9 mouse cellular contexts compared by ENCODE assay signal in the genomic region with DNA sequence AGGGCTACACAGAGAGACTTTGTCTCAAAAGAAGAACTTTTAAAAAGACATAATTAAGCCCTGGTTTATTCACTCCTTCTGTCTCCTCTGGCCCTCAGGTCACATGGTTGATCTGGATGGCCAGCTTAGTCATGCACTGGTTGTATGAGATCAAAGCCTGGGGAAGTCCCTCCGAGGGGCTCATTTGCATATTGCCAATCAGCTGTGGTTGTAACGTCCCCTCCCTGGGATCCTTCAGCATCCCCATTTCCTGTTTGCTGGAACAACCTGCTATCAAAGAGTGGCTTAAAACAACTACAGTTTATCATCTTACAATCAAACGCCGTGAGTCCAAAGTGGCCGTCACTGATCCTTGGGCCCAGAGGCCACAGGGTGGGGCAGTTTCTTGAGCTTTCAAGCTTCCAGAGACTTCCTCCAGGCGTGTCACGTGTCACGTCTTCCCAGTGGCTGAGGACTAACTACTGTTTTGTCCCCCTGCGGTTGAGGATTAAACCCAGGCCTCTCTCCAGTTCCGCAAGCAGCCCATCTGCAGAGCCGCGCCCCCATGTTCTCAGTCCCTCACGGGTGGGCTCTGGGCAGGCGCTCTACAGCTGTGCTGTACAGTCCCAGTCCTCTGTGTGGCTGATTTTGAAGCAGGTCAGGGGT. TPM values are rescaled to one million over a fixed set of nuclear protein-coding genes. Genes with fewer than 3 reads are reported as not detected.
A peak's percentile ranks its signal among the peaks of the same experiment; 100 is the strongest.
DNase-seq lines count a peak whose midpoint lies in the region; ATAC-seq lines count a peak whose summit lies in the region.
"Had no signal": no experiment of that assay in that cellular context is flagged by ENCODE, and none has a peak within 500 bp of the region (broad histone marks: within the 10 kb centered on the region; RNA-seq: fewer than 3 reads in every experiment).

No protein-coding gene starts in this region.

- H3K4me3 ChIP-seq in intestine, embryonic 15.5 days (replicated peaks): no peak overlapping the region
- H3K4me3 ChIP-seq: heart, adult 2 months had no signal

- H3K9ac ChIP-seq in intestine, embryonic 15.5 days: no peak overlapping the region

- H3K27me3 ChIP-seq in intestine, embryonic 15.5 days (replicated peaks): no peaks in the 10 kb centered on the region

- no peaks in the 10 kb centered on the region for H3K36me3 ChIP-seq in intestine, embryonic 15.5 days

- peak overlapping the region; percentile 54; the same call in 1 of the 2 replicates for H3K27ac ChIP-seq in intestine, embryonic 15.5 days
- H3K27ac ChIP-seq: heart, adult 2 months had no signal

- H3K4me2 ChIP-seq in intestine, embryonic 15.5 days (replicated peaks): no peak overlapping the region; the same call in 1 of the 2 replicates

- H3K9me3 ChIP-seq in intestine, embryonic 15.5 days: no peaks in the 10 kb centered on the region

- peak; percentile 10 for DNase-seq in embryo, embryonic 10 days (ENCODE audit: low spot score)
- no peak for DNase-seq in embryo, embryonic 9.5 days (ENCODE audit: extremely low spot score)
- DNase-seq in ES-CJ7 (ENCODE audit: low read depth, low spot score): peak; percentile 82
- DNase-seq in monocyte, adult 2 months (ENCODE audit: low read depth in 1 of 2, low spot score in 2 of 2): peak; percentile 48 to 53
- DNase-seq in left cerebral cortex, adult 9 months (ENCODE audit: low spot score in 2 of 2): no peak
- no peak for DNase-seq in gastrocnemius, postnatal 4 days (ENCODE audit: low spot score in 2 of 2)
- no peak for DNase-seq in gastrocnemius, postnatal 36 days

- WGBS in intestine, embryonic 15.5 days: 31% methylated on average over 14 of the region's 14 CpGs

- intact Hi-C loops in gastrocnemius, postnatal 36 days (cut with DNase I): loop anchor here (10.0 kb wide), 1 partner anchor 78 kb away; a partner anchor contains a TSS

- peaks cover 3% of the 10 kb centered on the region for H3K4me1 ChIP-seq in intestine, embryonic 15.5 days (replicated peaks)

- peak; percentile 87 for ATAC-seq in intestine, embryonic 15.5 days

RNA-seq across cellular contexts. Expression of a gene that starts 10.9 kb away (rescaled TPM):
- not detected in 2 replicates for polyA plus RNA-seq in intestine, embryonic 15.5 days (2015; fragmentation: Nextera tagmentation; extraction: Ambion mirVana)
- not detected for total RNA-seq in gastrocnemius, postnatal 4 days (2021)
- total RNA-seq in gastrocnemius, postnatal 36 days (2021): not detected
- total RNA-seq: heart, adult 2 months had no signal
- polyA plus RNA-seq: heart, adult 2 months had no signal

RNA-seq across cellular contexts. Expression of a gene that starts 15.8 kb away (rescaled TPM):
- not detected in 2 replicates for polyA plus RNA-seq in intestine, embryonic 15.5 days (2015; fragmentation: Nextera tagmentation; extraction: Ambion mirVana)
- not detected for total RNA-seq in gastrocnemius, postnatal 4 days (2021)
- total RNA-seq in gastrocnemius, postnatal 36 days (2021): not detected

RNA-seq across cellular contexts. Expression of a gene that starts 25.1 kb away (rescaled TPM):
- polyA plus RNA-seq in intestine, embryonic 15.5 days (2015; fragmentation: Nextera tagmentation; extraction: Ambion mirVana): 0.14 and 0.16 TPM in 2 replicates
- not detected for total RNA-seq in gastrocnemius, postnatal 4 days (2021)
- not detected for total RNA-seq in gastrocnemius, postnatal 36 days (2021)
- total RNA-seq: heart, adult 2 months had no signal
- polyA plus RNA-seq: heart, adult 2 months had no signal

RNA-seq across cellular contexts. Expression of a gene that starts 44.1 kb away (rescaled TPM):
- polyA plus RNA-seq in intestine, embryonic 15.5 days (2015; fragmentation: Nextera tagmentation; extraction: Ambion mirVana): 13.3 TPM in 2 replicates
- 10 to 100 TPM; 22.3 to 23.0 TPM for total RNA-seq in gastrocnemius, postnatal 4 days (2021)
- 1 to 10 TPM; 4.6 to 7.7 TPM for total RNA-seq in gastrocnemius, postnatal 36 days (2021)

RNA-seq across cellular contexts. Expression of a gene that starts 54.3 kb away (rescaled TPM):
- 13.3 and 13.9 TPM in 2 replicates for polyA plus RNA-seq in intestine, embryonic 15.5 days (2015; fragmentation: Nextera tagmentation; extraction: Ambion mirVana)
- 1 to 10 TPM; 5.1 to 5.7 TPM for total RNA-seq in gastrocnemius, postnatal 4 days (2021)
- 1 to 10 TPM; 1.1 to 1.5 TPM for total RNA-seq in gastrocnemius, postnatal 36 days (2021)

Comparison
In these comparisons a context has a peak if more than half of its experiments do, and no peak if none do; other contexts are left out.
1. DNase-seq: peak in embryo, embryonic 10 days (single experiment), ES-CJ7 (single experiment) and monocyte, adult 2 months (2 of 2); none in embryo, embryonic 9.5 days (single experiment), left cerebral cortex, adult 9 months (0 of 2), gastrocnemius, postnatal 4 days (0 of 2) and gastrocnemius, postnatal 36 days (0 of 2).